Comparison of ENCODE assay signal across 7 mouse cellular contexts in genomic region chrX:53052652-53053500, GRCm38 (mm10).
DNase-seq lines count a peak whose midpoint lies in the region; ATAC-seq lines count a peak whose summit lies in the region.

No protein-coding gene starts in this region.

- H3K36me3 ChIP-seq in intestine, embryonic 14.5 days (ENCODE audit: control insufficient read depth, insufficient read depth, low read length): 0 out of 2 replicates have a peak, but pooled peaks cover 3% of the 10 kb centered on the region

- peak; percentile 58 for ATAC-seq in intestine, embryonic 14.5 days (replicated peaks; ENCODE audit: low FRiP score, low TSS enrichment, low read depth)

- H3K4me2 ChIP-seq in intestine, embryonic 14.5 days (ENCODE audit: low read length): peak overlapping the region; percentile 51; the same call in 1 of the 2 replicates

- H3K27me3 ChIP-seq in intestine, embryonic 14.5 days (replicated peaks; ENCODE audit: control insufficient read depth, insufficient read depth, low read length): peaks cover 4% of the 10 kb centered on the region; the same call in 1 of the 2 replicates

- H3K27ac ChIP-seq in intestine, embryonic 14.5 days (ENCODE audit: low read depth): peak overlapping the region; percentile 27; the same call in 1 of the 2 replicates

- peaks cover 4% of the 10 kb centered on the region for H3K4me1 ChIP-seq in intestine, embryonic 14.5 days (replicated peaks; ENCODE audit: control insufficient read depth, insufficient read depth, low read length)

- H3K9me3 ChIP-seq in intestine, embryonic 14.5 days (ENCODE audit: control insufficient read depth, low read length): no peaks in the 10 kb centered on the region

- no peak overlapping the region for H3K4me3 ChIP-seq in intestine, embryonic 14.5 days (ENCODE audit: low read depth, low read length)

- peak; percentile 73 for DNase-seq in ovary, adult 18-20 months (ENCODE audit: low spot score)
- no peak for DNase-seq in ovary, postnatal 14 days (ENCODE audit: low spot score)
- DNase-seq in embryo, embryonic 9.5 days (ENCODE audit: extremely low spot score): peak; percentile 78
- peak; percentile 65 for DNase-seq in intestine, embryonic 14.5 days (ENCODE audit: low spot score)
- peak; percentile 21 for DNase-seq in lung, postnatal 36 days
- no peak for DNase-seq in c-Kit-positive CD71-positive TER-119-positive erythroid progenitor cells, embryonic 14.5 days (ENCODE audit: low spot score)
- DNase-seq in frontal cortex, postnatal 25 days (ENCODE audit: low spot score in 2 of 2): no peak

- H3K9ac ChIP-seq in intestine, embryonic 14.5 days (ENCODE audit: low read length): no peak overlapping the region

- 11% methylated on average over 13 of the region's 13 CpGs for WGBS in intestine, embryonic 14.5 days

Comparison
In these comparisons a context has a peak if more than half of its experiments do, and no peak if none do; other contexts are left out.
1. DNase-seq: peak in ovary, adult 18-20 months (single experiment), embryo, embryonic 9.5 days (single experiment), intestine, embryonic 14.5 days (single experiment) and lung, postnatal 36 days (single experiment); none in ovary, postnatal 14 days (single experiment), c-Kit-positive CD71-positive TER-119-positive erythroid progenitor cells, embryonic 14.5 days (single experiment) and frontal cortex, postnatal 25 days (0 of 2).